Mouse (Mus musculus): ENCODE results near the gene Thrap3. TPM values are rescaled to one million over a fixed set of nuclear protein-coding genes. Genes with fewer than 3 reads are reported as not detected.

Gene Thrap3
- total RNA-seq (2023) = 100 to 1,000 TPM; 542 to 583 TPM

GRCm38 (mm10) chr4:126202303-126203181 is at the start of gene Thrap3:
Gene Thrap3 (minus strand): TSS chr4:126202760.

GRCm38 (mm10) chr4:126163067-126163659 is 39.4 kb downstream of the Thrap3 start, which contains the start of gene Sh3d21:
Gene Sh3d21 (minus strand): TSS chr4:126163491.

GRCm38 (mm10) chr4:126147533-126148160 is 54.9 kb downstream of the Thrap3 start, which contains the start of gene Eva1b:
Gene Eva1b (plus strand): TSS chr4:126147744.

Other genes with a start within 250 kb of the Thrap3 start
- 1 to 10 TPM in 1 of 2 experiments, under 1 TPM in 1; 0.62 to 2.0 TPM for gene Csf3r, start 178.2 kb downstream of the Thrap3 start, total RNA-seq (2023)
- gene Mrps15, start 155.8 kb downstream of the Thrap3 start, total RNA-seq (2023) = 10 to 100 TPM; 45.5 to 48.2 TPM
- gene Oscp1, start 144.2 kb downstream of the Thrap3 start, total RNA-seq (2023) = under 1 TPM in 1 of 2 experiments, not detected in 1; 0.15 TPM
- gene Lsm10, start 106.1 kb downstream of the Thrap3 start, total RNA-seq (2023) = 10 to 100 TPM; 17.1 to 19.2 TPM
- gene Stk40, start 98.8 kb downstream of the Thrap3 start, total RNA-seq (2023) = 10 to 100 TPM; 37.0 to 42.5 TPM
- 1 to 10 TPM; 4.4 to 5.0 TPM for gene Eva1b, start 55.0 kb downstream of the Thrap3 start, total RNA-seq (2023)
- gene Sh3d21, start 39.3 kb downstream of the Thrap3 start, total RNA-seq (2023) = 1 to 10 TPM in 1 of 2 experiments, under 1 TPM in 1; 0.95 to 1.3 TPM
- 10 to 100 TPM; 42.4 to 50.6 TPM for gene Map7d1, start 53.6 kb upstream of the Thrap3 start, total RNA-seq (2023)
- 10 to 100 TPM; 32.8 to 49.4 TPM for gene Trappc3, start 59.6 kb upstream of the Thrap3 start, total RNA-seq (2023)
- gene Col8a2, start 84.0 kb upstream of the Thrap3 start, total RNA-seq (2023) = not detected
- gene Adprhl2, start 118.9 kb upstream of the Thrap3 start, total RNA-seq (2023) = 10 to 100 TPM; 43.8 to 47.9 TPM
- 1 to 10 TPM in 1 of 2 experiments, not detected in 1; 1.1 TPM for gene Tekt2, start 122.9 kb upstream of the Thrap3 start, total RNA-seq (2023)
- gene Ago3, start 226.8 kb upstream of the Thrap3 start, total RNA-seq (2023) = 10 to 100 TPM; 32.6 to 34.6 TPM

All from B cell, adult 67 days (primary cell).